Mouse (Mus musculus): ENCODE measurements around the gene Med29.

The Med29 gene

GRCm38 (mm10) chr7:28354596-28354995 lies 37.9 kb downstream of the Med29 start:
- in situ Hi-C loops (cut with MboI), result no loop called here

GRCm38 (mm10) chr7:28354113-28354581 lies 38.4 kb downstream of the Med29 start:
- in situ Hi-C loops (cut with MboI), result no loop called here

GRCm38 (mm10) chr7:28353267-28353666 lies 39.2 kb downstream of the Med29 start:
- in situ Hi-C loops (cut with MboI), result no loop called here

GRCm38 (mm10) chr7:28351676-28352191 lies 40.8 kb downstream of the Med29 start:
- in situ Hi-C loops (cut with MboI), result no loop called here

- in situ Hi-C loops (cut with MboI), result no loop called here
These were observed 42.2 kb downstream of the Med29 start, which contains the start of gene Rps16 for GRCm38 (mm10) chr7:28350155-28350883. Rps16 (plus strand) TSS chr7:28350652.

GRCm38 (mm10) chr7:28348601-28349000 lies 43.9 kb downstream of the Med29 start:
- in situ Hi-C loops (cut with MboI), result no loop called here

- in situ Hi-C loops (cut with MboI), result no loop called here
These were observed 44.8 kb downstream of the Med29 start for GRCm38 (mm10) chr7:28347746-28348145.

- in situ Hi-C loops (cut with MboI), result no loop called here
These were observed 47.9 kb downstream of the Med29 start for GRCm38 (mm10) chr7:28344637-28345036.

GRCm38 (mm10) chr7:28341381-28341780 lies 51.1 kb downstream of the Med29 start:
- in situ Hi-C loops (cut with MboI), result no loop called here

GRCm38 (mm10) chr7:28339213-28339917 lies 53.1 kb downstream of the Med29 start:
- in situ Hi-C loops (cut with MboI), result no loop called here

GRCm38 (mm10) chr7:28338108-28338998 lies 54.2 kb downstream of the Med29 start, which contains the start of gene Supt5:
Supt5 (minus strand) TSS chr7:28338746.
- in situ Hi-C loops (cut with MboI), result no loop called here
